Mouse (Mus musculus): ENCODE data around the gene Ccdc187. TPM values are rescaled to one million over a fixed set of nuclear protein-coding genes. Genes with fewer than 3 reads are reported as not detected.

Ccdc187 gene
- polyA plus RNA-seq, 1 experiment from 2014 or later, result 0.19 TPM

DNA sequence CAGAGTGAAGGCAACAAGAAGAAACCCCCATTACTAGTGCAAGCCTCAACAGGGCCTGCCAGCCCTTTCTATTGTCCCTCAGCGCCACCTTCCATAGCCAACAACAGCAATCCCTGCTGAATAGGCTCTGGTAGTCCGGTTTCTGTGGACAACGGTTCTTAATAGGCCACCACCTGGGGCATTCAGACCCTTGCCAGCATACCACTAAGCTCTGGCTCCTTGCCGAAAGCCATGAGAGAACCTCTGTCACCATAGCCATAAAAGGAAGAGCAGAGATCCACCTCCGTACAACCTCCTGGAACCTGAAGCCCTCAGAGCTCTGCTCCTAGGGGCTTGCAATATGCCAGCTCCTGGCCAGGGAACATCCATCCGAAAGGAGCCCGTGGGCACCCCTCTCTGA lies 5.0 kb upstream of the Ccdc187 start:
- peak overlapping the region; percentile 28; the same call in 1 of the 2 replicates for H3K9ac ChIP-seq (ENCODE audit: low read depth, low read length)
- WGBS, result 36% methylated on average over 7 of the region's 7 CpGs
- no peak overlapping the region for H3K4me3 ChIP-seq (ENCODE audit: low read depth, low read length)
- H3K27ac ChIP-seq (ENCODE audit: low read depth, low read length), result peak overlapping the region; percentile 91
- H3K9me3 ChIP-seq (ENCODE audit: control insufficient read depth, low read length), result no peaks in the 10 kb centered on the region
- ATAC-seq (ENCODE audit: low FRiP score) (no peak), DNase-seq (ENCODE audit: low spot score) (no peak)
- H3K27me3 ChIP-seq (ENCODE audit: control insufficient read depth, insufficient read depth, low read length), result no peaks in the 10 kb centered on the region
- peaks cover 13% of the 10 kb centered on the region for H3K4me1 ChIP-seq (replicated peaks; ENCODE audit: control insufficient read depth, insufficient read depth, low read length)
- 0 out of 2 replicates have a peak overlapping the region, but pooled peaks have one; percentile 17 for H3K4me2 ChIP-seq (replicated peaks; ENCODE audit: low read depth, low read length)
- H3K36me3 ChIP-seq (ENCODE audit: control insufficient read depth, insufficient read depth, low read length), result no peaks in the 10 kb centered on the region

- 5% methylated on average over 4 of the region's 4 CpGs for WGBS
- no peaks in the 10 kb centered on the region for H3K36me3 ChIP-seq (ENCODE audit: control insufficient read depth, insufficient read depth, low read length)
- H3K27me3 ChIP-seq (ENCODE audit: control insufficient read depth, insufficient read depth, low read length), result no peaks in the 10 kb centered on the region
- peaks cover 13% of the 10 kb centered on the region for H3K4me1 ChIP-seq (replicated peaks; ENCODE audit: control insufficient read depth, insufficient read depth, low read length)
- H3K27ac ChIP-seq (ENCODE audit: low read depth, low read length), result peak overlapping the region; percentile 91
- H3K4me3 ChIP-seq (ENCODE audit: low read depth, low read length), result no peak overlapping the region
- H3K9me3 ChIP-seq (ENCODE audit: control insufficient read depth, low read length), result no peaks in the 10 kb centered on the region
- peak overlapping the region; percentile 17; the same call in 1 of the 2 replicates for H3K4me2 ChIP-seq (replicated peaks; ENCODE audit: low read depth, low read length)
- peak; percentile 64 for DNase-seq (ENCODE audit: low spot score)
- peak; percentile 73 for ATAC-seq (ENCODE audit: low FRiP score)
- H3K9ac ChIP-seq (ENCODE audit: low read depth, low read length), result peak overlapping the region; percentile 17; the same call in 1 of the 2 replicates
Observed at GRCm38 (mm10) chr2:26298856-26299230, 4.5 kb upstream of the Ccdc187 start.

DNA sequence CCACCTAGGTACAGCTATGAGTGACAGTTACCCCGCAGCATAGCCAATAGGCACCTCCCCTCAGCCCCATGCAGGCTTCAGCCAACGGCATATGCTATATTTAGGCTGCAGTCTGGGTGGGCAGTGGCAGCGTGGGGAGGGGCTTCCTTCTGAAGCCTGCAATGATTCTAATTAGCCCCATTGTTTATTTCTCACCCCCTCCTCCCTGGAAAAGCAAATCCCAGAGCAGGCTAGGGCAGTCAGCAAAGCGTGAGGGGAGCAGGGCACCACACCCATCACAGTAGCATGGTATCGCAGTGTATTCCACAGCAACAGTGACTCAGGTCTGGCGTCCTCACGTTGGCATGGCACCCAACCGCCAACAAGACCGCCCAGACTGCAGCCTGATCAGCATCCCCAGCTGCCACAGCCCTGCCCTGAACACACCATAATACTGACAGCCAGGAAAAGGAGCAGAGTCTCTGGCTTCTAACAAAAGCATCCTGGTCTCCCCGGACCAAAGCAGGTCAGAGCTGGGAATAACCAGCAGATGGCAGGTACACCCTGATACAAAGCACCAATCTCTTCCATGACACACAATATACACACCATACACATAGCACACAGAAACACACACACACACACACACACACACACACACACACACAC lies 4.0 kb upstream of the Ccdc187 start:
- WGBS, result 6% methylated on average over 10 of the region's 10 CpGs
- no peak overlapping the region for H3K4me3 ChIP-seq (ENCODE audit: low read depth, low read length)
- ATAC-seq (ENCODE audit: low FRiP score) (peak; percentile 85), DNase-seq (ENCODE audit: low spot score) (peak; percentile 62)
- no peaks in the 10 kb centered on the region for H3K9me3 ChIP-seq (ENCODE audit: control insufficient read depth, low read length)
- H3K36me3 ChIP-seq (ENCODE audit: control insufficient read depth, insufficient read depth, low read length), result no peaks in the 10 kb centered on the region
- peak overlapping the region; percentile 91 for H3K27ac ChIP-seq (ENCODE audit: low read depth, low read length)
- peak overlapping the region; percentile 24; the same call in 1 of the 2 replicates for H3K9ac ChIP-seq (ENCODE audit: low read depth, low read length)
- no peaks in the 10 kb centered on the region for H3K27me3 ChIP-seq (ENCODE audit: control insufficient read depth, insufficient read depth, low read length)
- peaks cover 13% of the 10 kb centered on the region for H3K4me1 ChIP-seq (replicated peaks; ENCODE audit: control insufficient read depth, insufficient read depth, low read length)
- no peak overlapping the region; the same call in 1 of the 2 replicates for H3K4me2 ChIP-seq (replicated peaks; ENCODE audit: low read depth, low read length)

GRCm38 (mm10) chr2:26296606-26297195 lies 2.3 kb upstream of the Ccdc187 start:
- H3K9me3 ChIP-seq (ENCODE audit: control insufficient read depth, low read length), result no peaks in the 10 kb centered on the region
- H3K27ac ChIP-seq (ENCODE audit: low read depth, low read length), result peak overlapping the region; percentile 24; the same call in 1 of the 2 replicates
- ATAC-seq (ENCODE audit: low FRiP score), result no peak
- H3K27me3 ChIP-seq (ENCODE audit: control insufficient read depth, insufficient read depth, low read length), result no peaks in the 10 kb centered on the region
- no peak overlapping the region for H3K9ac ChIP-seq (ENCODE audit: low read depth, low read length)
- H3K4me1 ChIP-seq (replicated peaks; ENCODE audit: control insufficient read depth, insufficient read depth, low read length), result peaks cover 13% of the 10 kb centered on the region
- H3K4me3 ChIP-seq (ENCODE audit: low read depth, low read length), result no peak overlapping the region
- DNase-seq (ENCODE audit: low spot score), result no peak
- H3K4me2 ChIP-seq (replicated peaks; ENCODE audit: low read depth, low read length), result no peak overlapping the region
- 58% methylated on average over 6 of the region's 6 CpGs for WGBS
- no peaks in the 10 kb centered on the region for H3K36me3 ChIP-seq (ENCODE audit: control insufficient read depth, insufficient read depth, low read length)

GRCm38 (mm10) chr2:26290133-26290532 lies 4.2 kb downstream of the Ccdc187 start:
- Histone ChIP-seq H3K9me3 (ENCODE audit: control insufficient read depth, low read length) (no peaks in the 10 kb centered on the region), H3K4me3 (ENCODE audit: low read depth, low read length) (no peak overlapping the region), H3K27ac (ENCODE audit: low read depth, low read length) (no peak overlapping the region), H3K27me3 (ENCODE audit: control insufficient read depth, insufficient read depth, low read length) (no peaks in the 10 kb centered on the region), H3K4me2 (replicated peaks; ENCODE audit: low read depth, low read length) (no peak overlapping the region), H3K4me1 (replicated peaks; ENCODE audit: control insufficient read depth, insufficient read depth, low read length) (0 out of 2 replicates have a peak, but pooled peaks cover 2% of the 10 kb centered on the region), H3K36me3 (ENCODE audit: control insufficient read depth, insufficient read depth, low read length) (no peaks in the 10 kb centered on the region), H3K9ac (ENCODE audit: low read depth, low read length) (no peak overlapping the region)
- WGBS, result 88% methylated on average over 5 of the region's 5 CpGs
- no peak for DNase-seq (ENCODE audit: low spot score)
- ATAC-seq (ENCODE audit: low FRiP score), result no peak

GRCm38 (mm10) chr2:26286391-26286790 lies 8.0 kb downstream of the Ccdc187 start:
- DNase-seq (ENCODE audit: low spot score), result peak; percentile 48
- Histone ChIP-seq H3K36me3 (ENCODE audit: control insufficient read depth, insufficient read depth, low read length) (no peaks in the 10 kb centered on the region), H3K27ac (ENCODE audit: low read depth, low read length) (no peak overlapping the region), H3K4me3 (ENCODE audit: low read depth, low read length) (no peak overlapping the region), H3K9me3 (ENCODE audit: control insufficient read depth, low read length) (no peaks in the 10 kb centered on the region), H3K4me1 (replicated peaks; ENCODE audit: control insufficient read depth, insufficient read depth, low read length) (0 out of 2 replicates have a peak, but pooled peaks cover 2% of the 10 kb centered on the region), H3K27me3 (ENCODE audit: control insufficient read depth, insufficient read depth, low read length) (no peaks in the 10 kb centered on the region), H3K4me2 (replicated peaks; ENCODE audit: low read depth, low read length) (no peak overlapping the region), H3K9ac (ENCODE audit: low read depth, low read length) (no peak overlapping the region)
- peak; percentile 66; the same call in 1 of the 2 replicates for ATAC-seq (ENCODE audit: low FRiP score)
- 36% methylated on average over 7 of the region's 7 CpGs for WGBS

DNA sequence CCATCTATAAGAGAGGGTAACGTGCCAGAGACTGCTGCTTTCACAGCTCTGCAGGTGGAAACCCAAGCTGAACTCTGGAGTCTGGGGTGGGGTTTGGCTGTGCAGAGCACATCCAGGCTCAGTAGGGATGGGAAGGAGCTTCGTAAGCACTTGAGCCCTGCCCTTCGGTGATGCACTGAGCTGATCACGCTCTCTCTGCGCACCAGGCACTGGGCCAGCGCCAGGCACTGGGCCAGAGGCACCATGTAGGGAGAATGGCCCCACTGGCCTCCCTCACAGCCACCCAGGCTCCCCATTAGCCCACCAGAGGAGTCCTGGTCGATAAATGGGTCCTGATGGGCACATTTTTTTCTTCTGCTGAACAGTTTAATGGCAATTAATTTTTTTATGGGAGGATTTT lies 8.6 kb downstream of the Ccdc187 start:
- DNase-seq (ENCODE audit: low spot score) (peak; percentile 21), ATAC-seq (ENCODE audit: low FRiP score) (0 out of 2 replicates have a peak, but pooled peaks have one; percentile 51)
- Histone ChIP-seq H3K4me2 (replicated peaks; ENCODE audit: low read depth, low read length) (no peak overlapping the region), H3K9ac (ENCODE audit: low read depth, low read length) (no peak overlapping the region), H3K4me3 (ENCODE audit: low read depth, low read length) (no peak overlapping the region), H3K4me1 (replicated peaks; ENCODE audit: control insufficient read depth, insufficient read depth, low read length) (0 out of 2 replicates have a peak, but pooled peaks cover 2% of the 10 kb centered on the region), H3K36me3 (ENCODE audit: control insufficient read depth, insufficient read depth, low read length) (no peaks in the 10 kb centered on the region), H3K27me3 (ENCODE audit: control insufficient read depth, insufficient read depth, low read length) (no peaks in the 10 kb centered on the region), H3K27ac (ENCODE audit: low read depth, low read length) (peak overlapping the region; percentile 61), H3K9me3 (ENCODE audit: control insufficient read depth, low read length) (no peaks in the 10 kb centered on the region)
- 50% methylated on average over 7 of the region's 7 CpGs for WGBS

- Histone ChIP-seq H3K4me3 (ENCODE audit: low read depth, low read length) (no peak overlapping the region), H3K4me1 (replicated peaks; ENCODE audit: control insufficient read depth, insufficient read depth, low read length) (no peaks in the 10 kb centered on the region), H3K36me3 (ENCODE audit: control insufficient read depth, insufficient read depth, low read length) (no peaks in the 10 kb centered on the region), H3K27me3 (ENCODE audit: control insufficient read depth, insufficient read depth, low read length) (peaks cover 2% of the 10 kb centered on the region; the same call in 1 of the 2 replicates), H3K27ac (ENCODE audit: low read depth, low read length) (no peak overlapping the region), H3K9ac (ENCODE audit: low read depth, low read length) (no peak overlapping the region), H3K4me2 (replicated peaks; ENCODE audit: low read depth, low read length) (no peak overlapping the region), H3K9me3 (ENCODE audit: control insufficient read depth, low read length) (no peaks in the 10 kb centered on the region)
- DNase-seq (ENCODE audit: low spot score) (no peak), ATAC-seq (ENCODE audit: low FRiP score) (no peak)
- 74% methylated on average over 11 of the region's 11 CpGs for WGBS
Observed at GRCm38 (mm10) chr2:26280594-26280993, 13.8 kb downstream of the Ccdc187 start.
